Mouse (Mus musculus): ENCODE measurements around the gene Gm11541. TPM values are rescaled to one million over a fixed set of nuclear protein-coding genes. Genes with fewer than 3 reads are reported as not detected.
"Not testable (repeated sequence)": the region's sequence is repeated elsewhere in the genome, so short reads cannot be mapped to it uniquely, and the experiment has no call there.

The Gm11541 gene
- polyA plus RNA-seq, 1 experiment from 2014 or later, result 0.12 TPM

DNA sequence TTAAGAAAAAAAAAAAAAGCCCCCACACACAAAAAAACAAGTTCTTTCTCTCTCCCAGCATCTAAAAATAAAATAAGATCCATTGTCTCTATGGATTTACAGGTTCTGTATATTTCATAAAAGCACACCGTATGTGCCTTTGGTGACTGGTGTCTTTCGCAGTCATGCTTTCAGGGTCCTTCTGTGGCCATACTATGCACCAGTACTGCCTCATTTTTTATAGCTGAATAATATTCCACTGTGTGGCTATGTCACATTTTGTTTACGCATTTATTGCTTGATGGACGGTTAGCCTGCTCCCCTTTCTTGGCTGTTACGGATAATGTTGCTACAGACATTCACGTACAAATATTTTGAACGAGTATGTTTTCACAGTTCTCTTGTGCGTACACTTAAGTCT lies 51.3 kb downstream of the Gm11541 start:
- Histone ChIP-seq H3K9me3 (replicated peaks) (no peaks in the 10 kb centered on the region), H3K27ac (no peak overlapping the region)
- ATAC-seq (ENCODE audit: low FRiP score), result no peak

DNA sequence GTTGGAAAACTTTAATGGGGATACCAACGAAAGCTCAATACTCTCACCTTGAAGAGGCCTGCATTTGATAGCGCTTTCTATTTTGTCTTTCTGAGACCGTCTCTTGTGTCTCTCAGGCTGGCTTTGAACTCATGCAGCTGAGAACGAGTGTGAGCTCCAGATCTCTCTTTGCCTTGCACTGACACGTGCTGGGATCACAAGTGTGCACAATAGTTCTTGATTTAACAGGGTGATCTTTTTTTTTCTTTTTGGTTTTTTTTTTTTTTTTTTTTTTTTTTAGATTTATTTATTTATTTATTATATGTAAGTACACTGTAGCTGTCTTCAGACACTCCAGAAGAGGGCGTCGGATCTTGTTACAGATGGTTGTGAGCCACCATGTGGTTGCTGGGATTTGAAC lies 53.1 kb downstream of the Gm11541 start:
- H3K4me3 ChIP-seq; H3K27me3 ChIP-seq; H3K9ac ChIP-seq; H3K27ac ChIP-seq; ATAC-seq (ENCODE audit: low FRiP score); H3K9me3 ChIP-seq (replicated peaks); H3K4me2 ChIP-seq (replicated peaks): not testable (repeated sequence)
- 93% methylated on average over 6 of the region's 7 CpGs for WGBS
- Histone ChIP-seq H3K36me3 (peaks cover 28% of the 10 kb centered on the region), H3K4me1 (peaks cover 15% of the 10 kb centered on the region)

More for the DNA sequence above, 51.3 kb downstream of the Gm11541 start:
- WGBS, result 47% methylated on average over 8 of the region's 8 CpGs
- Histone ChIP-seq H3K27me3 (no peaks in the 10 kb centered on the region), H3K4me1 (peaks cover 15% of the 10 kb centered on the region), H3K36me3 (peaks cover 24% of the 10 kb centered on the region), H3K9ac (no peak overlapping the region), H3K4me3 (peak overlapping the region; percentile 61), H3K4me2 (replicated peaks) (peak overlapping the region; percentile 74)

DNA sequence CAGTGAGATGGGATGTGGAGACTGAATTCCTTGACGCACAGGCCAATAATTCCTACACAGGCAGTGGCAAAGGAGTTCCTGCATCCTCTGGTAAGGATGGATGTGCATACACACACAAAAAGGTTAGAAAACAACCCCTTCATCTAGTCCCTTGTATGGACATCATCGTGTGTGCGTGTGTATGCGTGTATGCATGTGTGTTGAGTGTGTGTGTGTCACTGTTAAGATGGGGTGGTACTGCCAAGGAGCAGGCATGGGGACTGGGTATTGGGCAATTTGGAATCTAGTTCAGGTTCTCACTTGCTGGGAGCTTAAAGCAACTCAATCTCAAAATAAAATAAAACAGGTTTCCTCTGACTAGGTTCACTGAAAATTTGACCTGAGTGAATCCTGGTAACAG lies 57.8 kb downstream of the Gm11541 start:
- Histone ChIP-seq H3K4me2 (replicated peaks) (no peak overlapping the region), H3K27ac (no peak overlapping the region), H3K4me1 (no peaks in the 10 kb centered on the region), H3K27me3 (no peaks in the 10 kb centered on the region), H3K4me3 (no peak overlapping the region), H3K9ac (no peak overlapping the region), H3K9me3 (replicated peaks) (no peaks in the 10 kb centered on the region), H3K36me3 (peaks cover 76% of the 10 kb centered on the region)
- no peak for ATAC-seq (ENCODE audit: low FRiP score)
- 98% methylated on average over 4 of the region's 4 CpGs for WGBS

Other genes starting within 250 kb of the Gm11541 start
- 19.1 and 21.4 TPM in 2 replicates for gene Cacna1g, start 230.3 kb downstream of the Gm11541 start, polyA plus RNA-seq (2016; fragmentation: Nextera tagmentation; extraction: Ambion mirVana)
- gene Spata20, start 218.3 kb downstream of the Gm11541 start, polyA plus RNA-seq (2016; fragmentation: Nextera tagmentation; extraction: Ambion mirVana), result 0.08 TPM in 1 of 2 replicates, not detected in the other
- gene Epn3, start 204.5 kb downstream of the Gm11541 start, polyA plus RNA-seq (2016; fragmentation: Nextera tagmentation; extraction: Ambion mirVana), result 1.7 and 2.5 TPM in 2 replicates
- 4.2 and 5.2 TPM in 2 replicates for gene Mycbpap, start 182.8 kb downstream of the Gm11541 start, polyA plus RNA-seq (2016; fragmentation: Nextera tagmentation; extraction: Ambion mirVana)
- gene Rsad1, start 155.2 kb downstream of the Gm11541 start, polyA plus RNA-seq (2016; fragmentation: Nextera tagmentation; extraction: Ambion mirVana), result 3.4 and 4.6 TPM in 2 replicates
- 0.98 and 1.5 TPM in 2 replicates for gene Chad, start 139.5 kb downstream of the Gm11541 start, polyA plus RNA-seq (2016; fragmentation: Nextera tagmentation; extraction: Ambion mirVana)
- 3.3 and 3.5 TPM in 2 replicates for gene Acsf2, start 102.6 kb downstream of the Gm11541 start, polyA plus RNA-seq (2016; fragmentation: Nextera tagmentation; extraction: Ambion mirVana)
- gene Lrrc59, start 74.7 kb downstream of the Gm11541 start, polyA plus RNA-seq (2016; fragmentation: Nextera tagmentation; extraction: Ambion mirVana), result 208 and 212 TPM in 2 replicates
- 126 and 131 TPM in 2 replicates for gene Mrpl27, start 50.7 kb downstream of the Gm11541 start, polyA plus RNA-seq (2016; fragmentation: Nextera tagmentation; extraction: Ambion mirVana)
- gene Eme1, start 50.5 kb downstream of the Gm11541 start, polyA plus RNA-seq (2016; fragmentation: Nextera tagmentation; extraction: Ambion mirVana), result 20.8 and 21.3 TPM in 2 replicates
- 19.4 and 20.3 TPM in 2 replicates for gene Xylt2, start 27.0 kb downstream of the Gm11541 start, polyA plus RNA-seq (2016; fragmentation: Nextera tagmentation; extraction: Ambion mirVana)
- 0.23 and 0.38 TPM in 2 replicates for gene Cdc34b, start 37.3 kb upstream of the Gm11541 start, polyA plus RNA-seq (2016; fragmentation: Nextera tagmentation; extraction: Ambion mirVana)
- not detected in 2 replicates for gene Tmem92, start 78.2 kb upstream of the Gm11541 start, polyA plus RNA-seq (2016; fragmentation: Nextera tagmentation; extraction: Ambion mirVana)
- 508 and 685 TPM in 2 replicates for gene Col1a1, start 231.7 kb upstream of the Gm11541 start, polyA plus RNA-seq (2016; fragmentation: Nextera tagmentation; extraction: Ambion mirVana)

Measured in hindbrain, embryonic 12.5 days (tissue).